Mouse (Mus musculus) intestine, embryonic 14.5 days (tissue): ENCODE results near the gene Prkcz. TPM values are rescaled to one million over a fixed set of nuclear protein-coding genes. Genes with fewer than 3 reads are reported as not detected.

Experiments
- ATAC-seq: fragments of 200-750 bp; cut with Nextera tagmentation; replicated peaks from 2 replicates; pipeline ENCODE4 v1.8.0; 2017; ENCODE audit warnings: low read depth, moderate number of reproducible peaks, moderate TSS enrichment, moderate library complexity; ENCODE audit not compliant: low FRiP score, low TSS enrichment
- DNase-seq: peaks from one replicate; pipeline ENCODE4 v3.0.0-alpha.2; 2018; ENCODE audit warnings: low spot score
- H3K27ac ChIP-seq: fragments of 300-500 bp; sonication (generic); 2 replicates; pipeline ENCODE4 v1.5.1; 2014; ENCODE audit warnings: low read depth, mild to moderate bottlenecking, control low read depth
- H3K27me3 ChIP-seq: fragments of 300-500 bp; sonication (generic); replicated peaks from 2 replicates; pipeline ENCODE4 v1.6.1; 2014; ENCODE audit warnings: low read length, control low read depth; ENCODE audit not compliant: control insufficient read depth, insufficient read depth
- H3K36me3 ChIP-seq: fragments of 300-500 bp; sonication (generic); 2 replicates; pipeline ENCODE4 v1.6.1; 2014; ENCODE audit warnings: low read length, control low read depth; ENCODE audit not compliant: control insufficient read depth, insufficient read depth
- H3K4me1 ChIP-seq: fragments of 300-500 bp; sonication (generic); replicated peaks from 2 replicates; pipeline ENCODE4 v1.6.1; 2014; ENCODE audit warnings: low read length, control low read depth, mixed read lengths; ENCODE audit not compliant: control insufficient read depth, insufficient read depth
- H3K4me2 ChIP-seq: fragments of 300-500 bp; sonication (generic); 2 replicates; pipeline ENCODE4 v1.6.1; 2014; ENCODE audit warnings: low read length
- H3K4me3 ChIP-seq: fragments of 300-500 bp; sonication (generic); 2 replicates; pipeline ENCODE4 v1.5.1; 2014; ENCODE audit warnings: low read depth, low read length, control low read depth, mixed read lengths
- H3K9ac ChIP-seq: fragments of 300-500 bp; sonication (generic); 2 replicates; pipeline ENCODE4 v1.6.1; 2014; ENCODE audit warnings: mild to moderate bottlenecking, low read length
- H3K9me3 ChIP-seq: fragments of 300-500 bp; sonication (generic); 2 replicates; pipeline ENCODE4 v1.6.1; 2016; ENCODE audit warnings: low read length, control low read depth; ENCODE audit not compliant: control insufficient read depth
- WGBS: fragments of 180-500 bp; shearing (Covaris S2); extraction: QIAGEN DNeasy Blood & Tissue Kit; methylation state at CpG from one replicate; pipeline ENCODE4 v1.1.7; 2014; 5-methylcytosine and 5-hydroxymethylcytosine counted together
- polyA plus RNA-seq: library from polyadenylated mRNA; unstranded; fragments of >200 nt; fragmentation: Nextera tagmentation; extraction: Ambion mirVana; gene quantifications from 2 replicates; pipeline ENCODE4 v1.2.1, GENCODE M21; 2014

The Prkcz gene
- polyA plus RNA-seq, 1 experiment from 2014 or later = 24.1 TPM

DNA sequence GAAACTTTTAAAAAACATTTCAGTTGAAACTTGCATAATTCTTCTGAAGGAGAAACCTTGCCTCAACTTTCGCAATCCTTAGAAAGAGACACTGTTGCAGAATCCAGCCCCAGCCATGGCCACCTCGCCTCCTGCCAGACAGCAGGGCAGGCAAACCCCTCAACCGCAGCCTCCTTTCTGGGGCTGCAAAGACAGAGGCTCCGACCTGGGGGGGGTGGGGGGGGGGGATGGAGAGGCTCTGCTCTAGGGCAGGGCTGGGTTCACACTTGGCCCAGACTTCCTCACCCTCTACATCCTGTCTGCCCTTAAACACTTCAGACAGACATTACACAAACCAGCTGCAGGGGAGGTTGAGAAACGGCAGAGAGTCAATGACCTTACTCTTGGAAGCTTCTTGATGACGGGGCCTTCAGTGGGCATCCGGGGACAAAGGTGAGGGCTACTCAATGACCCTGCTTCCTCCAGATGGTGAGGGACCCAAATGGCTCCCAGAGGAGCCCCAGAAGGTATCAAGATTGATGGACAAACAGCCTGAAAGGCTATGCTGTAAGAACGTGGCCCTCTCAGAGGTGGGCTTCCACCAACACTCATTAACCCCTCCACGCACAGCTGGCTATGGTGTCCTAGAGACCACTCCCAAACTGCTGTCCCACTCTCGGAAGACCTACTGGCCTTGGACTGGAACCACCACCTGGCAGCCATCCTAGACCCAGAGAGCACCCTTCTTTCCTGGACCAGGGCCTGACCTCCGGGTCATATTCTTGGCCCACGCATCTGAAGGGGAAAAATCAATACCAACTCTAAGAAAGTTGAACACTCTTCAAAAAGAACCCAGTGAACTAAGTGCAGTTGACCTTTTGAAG, 143.7 kb downstream of the Prkcz start:
- DNase-seq (no peak), ATAC-seq (no peak)
- H3K4me1 ChIP-seq = peaks cover 70% of the 10 kb centered on the region
- H3K27me3 ChIP-seq = no peaks in the 10 kb centered on the region
- no peaks in the 10 kb centered on the region for H3K9me3 ChIP-seq
- H3K4me3 ChIP-seq = no peak overlapping the region
- H3K4me2 ChIP-seq = peak overlapping the region; percentile 99
- peaks cover 5% of the 10 kb centered on the region; the same call in 1 of the 2 replicates for H3K36me3 ChIP-seq
- WGBS = 43% methylated on average over 12 of the region's 12 CpGs
- H3K9ac ChIP-seq = no peak overlapping the region
- H3K27ac ChIP-seq = no peak overlapping the region

DNA sequence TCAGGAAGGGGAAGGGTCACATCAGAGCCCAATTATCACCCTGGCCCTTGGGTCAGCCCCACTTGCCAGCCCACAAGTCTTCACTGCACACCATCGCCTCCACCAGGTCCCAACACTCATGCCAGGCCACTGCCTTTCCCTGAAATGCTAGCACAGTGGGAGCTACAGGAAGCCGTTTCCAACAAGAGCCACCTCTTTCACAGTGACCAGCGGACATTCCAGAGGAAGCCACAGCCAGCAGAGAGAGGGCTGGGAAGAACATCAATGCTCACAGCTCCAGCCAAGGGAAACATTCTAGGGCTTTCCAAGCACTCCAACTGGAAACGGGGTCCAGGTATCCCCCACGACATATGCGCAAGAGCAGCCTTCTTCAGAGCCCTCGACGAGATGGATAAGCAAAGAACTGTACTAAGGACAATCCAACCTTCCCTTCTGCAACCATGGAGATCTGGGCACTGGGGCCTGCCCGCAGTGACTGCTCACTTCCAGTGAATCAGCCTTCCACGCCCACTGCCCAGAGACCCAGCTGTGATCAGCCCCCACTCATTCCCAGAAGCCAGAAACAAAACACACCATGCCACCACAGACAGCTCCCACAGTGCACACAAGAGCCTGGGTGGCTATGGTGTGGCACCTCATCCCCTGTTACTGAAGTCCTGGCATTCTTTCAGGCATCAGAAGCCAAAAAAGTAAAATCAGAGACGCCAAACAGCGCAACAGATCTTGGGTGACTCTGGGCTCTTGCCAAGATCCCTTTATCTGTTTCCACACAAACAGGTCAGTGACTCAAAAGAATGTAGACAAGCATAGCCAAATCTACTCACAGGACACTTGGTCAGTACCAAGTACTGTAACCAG, 145.2 kb downstream of the Prkcz start:
- peaks cover 9% of the 10 kb centered on the region; the same call in 1 of the 2 replicates for H3K36me3 ChIP-seq
- no peaks in the 10 kb centered on the region for H3K9me3 ChIP-seq
- DNase-seq = no peak
- peak overlapping the region; percentile 11; the same call in 1 of the 2 replicates for H3K27ac ChIP-seq
- no peaks in the 10 kb centered on the region for H3K27me3 ChIP-seq
- H3K4me3 ChIP-seq = no peak overlapping the region
- no peak overlapping the region for H3K4me2 ChIP-seq
- no peak; the same call in 1 of the 2 replicates for ATAC-seq
- WGBS = 60% methylated on average over 12 of the region's 12 CpGs
- H3K9ac ChIP-seq = no peak overlapping the region
- peaks cover 70% of the 10 kb centered on the region for H3K4me1 ChIP-seq

DNA sequence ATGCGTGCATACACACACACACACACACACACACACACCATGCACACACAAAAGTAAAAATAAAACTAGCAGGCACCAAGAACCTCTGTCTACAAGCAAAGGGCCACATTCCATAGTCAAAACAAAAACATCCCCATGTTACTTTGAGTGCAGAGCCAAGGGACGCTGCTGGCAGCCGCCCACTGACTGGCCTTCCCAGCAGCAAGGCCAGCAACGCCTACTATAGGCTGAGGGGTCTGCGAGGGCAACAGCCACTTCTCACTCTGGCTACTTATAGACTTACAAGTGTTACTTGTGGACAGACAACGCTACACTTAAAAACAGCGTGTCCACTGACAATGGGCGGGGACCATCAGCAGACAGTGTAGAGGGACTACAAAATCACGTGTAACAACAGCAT, 146.0 kb downstream of the Prkcz start:
- 66% methylated on average over 9 of the region's 9 CpGs for WGBS
- Histone ChIP-seq H3K4me1 (peaks cover 68% of the 10 kb centered on the region), H3K9ac (no peak overlapping the region), H3K27me3 (no peaks in the 10 kb centered on the region), H3K27ac (no peak overlapping the region), H3K9me3 (no peaks in the 10 kb centered on the region), H3K4me3 (no peak overlapping the region), H3K4me2 (no peak overlapping the region), H3K36me3 (peaks cover 16% of the 10 kb centered on the region; the same call in 1 of the 2 replicates)
- DNase-seq = no peak
- ATAC-seq = no peak; the same call in 1 of the 2 replicates

DNA sequence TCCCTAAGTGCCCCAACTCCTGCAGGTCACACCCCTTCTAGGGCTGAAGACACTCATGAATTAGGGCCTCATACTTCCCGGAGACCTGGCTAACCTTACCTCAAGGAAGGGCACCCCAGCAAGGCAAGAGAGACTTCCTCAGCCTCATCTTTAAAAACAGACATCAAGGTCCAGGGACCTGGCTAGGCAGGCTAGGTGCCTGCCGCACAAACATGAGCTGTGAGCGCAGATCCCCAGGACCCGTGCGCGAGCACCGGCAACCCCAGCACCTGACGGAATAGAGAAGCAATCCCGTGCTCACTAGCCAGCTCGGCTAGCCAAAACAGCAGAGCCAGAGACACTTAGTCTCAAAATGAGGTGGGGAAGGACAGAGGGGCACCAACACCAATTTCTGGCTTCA, 146.4 kb downstream of the Prkcz start:
- Histone ChIP-seq H3K27me3 (no peaks in the 10 kb centered on the region), H3K36me3 (peaks cover 16% of the 10 kb centered on the region; the same call in 1 of the 2 replicates), H3K9me3 (no peaks in the 10 kb centered on the region), H3K27ac (no peak overlapping the region), H3K4me3 (no peak overlapping the region), H3K4me1 (peaks cover 64% of the 10 kb centered on the region), H3K4me2 (no peak overlapping the region), H3K9ac (no peak overlapping the region)
- WGBS = 72% methylated on average over 10 of the region's 10 CpGs
- ATAC-seq (no peak), DNase-seq (no peak)

DNA sequence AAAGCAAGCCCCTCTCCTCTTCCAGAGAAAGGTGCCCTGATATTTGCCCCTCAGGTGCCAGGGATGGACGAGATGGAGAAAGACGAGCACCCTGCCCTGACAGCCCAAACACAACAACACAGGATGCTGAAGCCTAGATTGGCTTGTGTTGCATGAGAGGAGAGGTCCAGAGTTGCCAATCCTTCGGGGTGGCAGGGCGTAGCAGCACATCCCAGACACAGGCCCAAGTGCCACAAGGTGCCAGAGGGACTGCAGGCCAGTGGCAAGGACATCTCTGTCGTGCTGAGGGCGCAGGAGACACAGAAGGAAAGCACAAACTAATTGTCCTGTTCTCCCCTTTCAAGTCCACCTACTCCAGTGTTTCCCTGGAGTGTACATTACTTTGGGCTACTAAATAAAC, 147.0 kb downstream of the Prkcz start:
- H3K4me2 ChIP-seq = peak overlapping the region; percentile 15; the same call in 1 of the 2 replicates
- ATAC-seq = no peak
- H3K4me3 ChIP-seq = no peak overlapping the region
- H3K27ac ChIP-seq = no peak overlapping the region
- H3K36me3 ChIP-seq = peaks cover 16% of the 10 kb centered on the region; the same call in 1 of the 2 replicates
- no peaks in the 10 kb centered on the region for H3K9me3 ChIP-seq
- 70% methylated on average over 6 of the region's 6 CpGs for WGBS
- H3K9ac ChIP-seq = no peak overlapping the region
- DNase-seq = no peak
- H3K4me1 ChIP-seq = peaks cover 62% of the 10 kb centered on the region
- H3K27me3 ChIP-seq = no peaks in the 10 kb centered on the region

DNA sequence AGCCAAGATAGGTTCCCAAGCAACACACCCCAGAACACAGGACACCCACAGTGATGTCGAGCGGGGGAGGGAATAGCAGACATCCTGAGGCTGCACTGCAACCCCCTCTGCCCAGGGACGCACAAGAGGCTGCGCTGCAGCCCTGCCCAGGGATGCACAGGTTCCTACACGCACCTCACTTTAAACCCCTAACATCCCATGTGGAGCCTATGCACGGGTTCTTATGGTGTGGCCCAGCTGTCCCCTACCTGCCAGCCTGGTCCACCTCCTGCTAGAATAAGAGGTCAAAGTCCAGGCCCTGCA, 147.5 kb downstream of the Prkcz start:
- Histone ChIP-seq H3K36me3 (peaks cover 16% of the 10 kb centered on the region; the same call in 1 of the 2 replicates), H3K4me3 (no peak overlapping the region), H3K27me3 (no peaks in the 10 kb centered on the region), H3K4me2 (0 out of 2 replicates have a peak overlapping the region, but pooled peaks have one; percentile 15), H3K27ac (no peak overlapping the region), H3K9me3 (no peaks in the 10 kb centered on the region), H3K9ac (no peak overlapping the region), H3K4me1 (peaks cover 62% of the 10 kb centered on the region)
- WGBS = 67% methylated on average over 6 of the region's 6 CpGs
- DNase-seq (no peak), ATAC-seq (peak; percentile 46; the same call in 1 of the 2 replicates)

DNA sequence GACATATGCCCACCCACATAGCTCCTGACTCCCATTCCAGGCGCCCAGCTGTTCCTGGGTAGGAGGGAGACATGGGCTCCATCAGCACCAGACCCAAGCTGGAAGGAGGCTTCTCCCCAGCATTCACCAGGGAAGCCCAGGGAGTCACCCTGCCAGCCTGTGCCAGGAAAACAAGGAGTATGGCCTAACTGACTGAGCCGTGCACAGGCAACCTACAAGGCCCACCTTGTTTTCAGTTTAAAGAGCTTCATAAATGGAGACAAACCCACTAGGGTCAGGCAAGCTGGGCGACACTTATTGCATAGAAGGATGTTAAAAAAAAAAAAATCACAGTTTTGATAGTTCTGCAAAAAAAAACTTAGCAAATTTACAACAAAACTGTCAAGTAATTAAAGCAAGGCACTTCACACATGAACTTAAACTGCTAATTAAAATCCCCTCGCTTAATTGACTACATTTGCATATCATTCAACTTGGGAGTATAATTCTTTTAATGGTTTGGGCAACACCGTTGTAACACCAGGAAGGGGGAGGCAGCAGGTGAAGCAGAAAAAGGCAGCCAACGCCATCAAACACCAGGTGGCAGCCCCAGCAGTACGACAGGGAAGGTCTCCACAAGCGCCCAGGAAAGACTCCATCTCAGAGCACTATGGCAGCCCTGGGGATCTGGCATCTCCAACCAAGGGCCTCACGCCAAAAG, 148.0 kb downstream of the Prkcz start:
- H3K9ac ChIP-seq = no peak overlapping the region
- H3K36me3 ChIP-seq = peaks cover 16% of the 10 kb centered on the region; the same call in 1 of the 2 replicates
- H3K27ac ChIP-seq = no peak overlapping the region
- DNase-seq = no peak
- ATAC-seq = 0 out of 2 replicates have a peak, but pooled peaks have one; percentile 7
- H3K4me3 ChIP-seq = no peak overlapping the region
- no peaks in the 10 kb centered on the region for H3K9me3 ChIP-seq
- 60% methylated on average over 9 of the region's 9 CpGs for WGBS
- 0 out of 2 replicates have a peak overlapping the region, but pooled peaks have one; percentile 15 for H3K4me2 ChIP-seq
- no peaks in the 10 kb centered on the region for H3K27me3 ChIP-seq
- H3K4me1 ChIP-seq = peaks cover 62% of the 10 kb centered on the region
